ENCODE assay signal across 21 mouse cellular contexts in the genomic region with DNA sequence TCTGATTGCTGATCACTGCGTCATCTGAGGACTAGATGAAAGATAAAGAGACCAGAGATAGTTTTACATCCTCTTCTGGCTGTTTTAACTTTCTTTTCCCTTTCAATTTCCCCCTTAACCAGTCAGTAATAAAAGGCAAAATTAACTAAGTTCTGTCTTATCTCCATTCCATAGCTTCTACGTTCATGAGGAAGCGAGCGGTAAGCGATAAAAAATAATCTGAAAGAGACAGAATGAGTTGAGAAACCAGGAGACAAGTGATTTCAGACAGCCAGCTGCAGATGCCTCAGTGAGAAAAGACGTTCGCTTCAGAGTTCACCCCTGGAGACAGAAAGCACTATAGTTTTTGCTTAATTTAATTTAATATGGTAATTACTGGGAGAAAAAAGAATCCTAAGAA.
"Had no signal": no experiment of that assay in that cellular context is flagged by ENCODE, and none has a peak within 500 bp of the region (broad histone marks: within the 10 kb centered on the region; RNA-seq: fewer than 3 reads in every experiment).

No protein-coding gene starts in this region.

- H3K4me2 ChIP-seq: kidney, embryonic 15.5 days; lung, embryonic 14.5 days; midbrain, embryonic 15.5 days; neural tube, embryonic 12.5 days; neural tube, embryonic 15.5 days had no signal

- H3K27me3 ChIP-seq: kidney, embryonic 15.5 days; midbrain, embryonic 15.5 days; neural tube, embryonic 12.5 days; neural tube, embryonic 15.5 days had no signal

- H3K27ac ChIP-seq: kidney, embryonic 15.5 days; left cerebral cortex, adult 2 months; liver, embryonic 14.5 days; macrophage; midbrain, embryonic 15.5 days; neural tube, embryonic 12.5 days; neural tube, embryonic 15.5 days had no signal

- DNase-seq: kidney, adult 8-10 months; kidney, postnatal 10 days; kidney, postnatal 36 days; layer of hippocampus, postnatal 36 days; liver, postnatal 0 days; lung, embryonic 14.5 days; right cerebral cortex, adult 18-20 months; right cerebral cortex, postnatal 25 days; spleen, adult 18-20 months; thymus, adult 2 months; thymus, postnatal 14 days; thymus, postnatal 4 days had no signal

- H3K4me1 ChIP-seq: kidney, embryonic 15.5 days had no signal

- ATAC-seq: liver, postnatal 0 days; lung, postnatal 0 days; midbrain, embryonic 15.5 days had no signal

- H3K9ac ChIP-seq: kidney, embryonic 15.5 days; liver, embryonic 14.5 days; liver, postnatal 0 days; lung, embryonic 14.5 days; midbrain, embryonic 15.5 days; neural tube, embryonic 12.5 days; neural tube, embryonic 15.5 days had no signal

- H3K4me3 ChIP-seq: kidney, embryonic 15.5 days; left cerebral cortex, adult 2 months; midbrain, embryonic 10.5 days; midbrain, embryonic 15.5 days; neural tube, embryonic 12.5 days; neural tube, embryonic 15.5 days had no signal

- H3K9me3 ChIP-seq: kidney, embryonic 15.5 days; midbrain, embryonic 10.5 days; midbrain, embryonic 15.5 days; neural tube, embryonic 12.5 days; neural tube, embryonic 15.5 days had no signal

- H3K36me3 ChIP-seq: kidney, embryonic 15.5 days; midbrain, embryonic 10.5 days; midbrain, embryonic 15.5 days; neural tube, embryonic 12.5 days; neural tube, embryonic 15.5 days had no signal
